Mouse (Mus musculus): ENCODE results near the gene Tmed5. TPM values are rescaled to one million over a fixed set of nuclear protein-coding genes. Genes with fewer than 3 reads are reported as not detected.
"Not testable (repeated sequence)": the region's sequence is repeated elsewhere in the genome, so short reads cannot be mapped to it uniquely, and the experiment has no call there.

Gene Tmed5
- polyA plus RNA-seq, 1 experiment from 2014 or later = 40.1 TPM

DNA sequence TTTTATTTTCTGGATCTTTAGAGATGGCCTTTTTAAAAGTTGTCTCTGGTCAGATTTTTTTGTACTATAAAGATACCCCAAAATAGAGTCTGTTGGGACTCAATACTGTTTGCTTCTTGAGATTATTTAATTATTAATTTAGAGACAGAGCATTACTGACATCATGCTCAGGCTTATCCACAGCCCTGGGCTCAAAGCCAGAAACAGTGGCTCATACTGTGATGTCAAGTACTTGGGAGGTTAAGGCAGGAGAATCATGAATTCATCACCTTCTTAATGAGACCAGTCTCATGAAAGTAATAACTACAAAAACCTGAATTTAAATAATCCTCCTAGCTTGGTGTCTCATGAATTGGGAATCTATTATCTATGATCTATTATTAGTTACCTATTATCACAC lies 32.2 kb downstream of the Tmed5 start:
- H3K27ac ChIP-seq (ENCODE audit: low read depth, low read length) = no peak overlapping the region
- H3K9ac ChIP-seq (ENCODE audit: low read depth, low read length) = no peak overlapping the region
- H3K9me3 ChIP-seq (ENCODE audit: control insufficient read depth, low read length) = no peaks in the 10 kb centered on the region
- H3K4me1 ChIP-seq (ENCODE audit: control insufficient read depth, insufficient read depth, low read length) = no peaks in the 10 kb centered on the region
- no peak overlapping the region for H3K4me2 ChIP-seq (replicated peaks; ENCODE audit: low read depth, low read length)
- no peaks in the 10 kb centered on the region for H3K27me3 ChIP-seq (ENCODE audit: control insufficient read depth, insufficient read depth, low read length)
- ATAC-seq (ENCODE audit: low FRiP score, low TSS enrichment) = no peak
- no peak overlapping the region for H3K4me3 ChIP-seq (ENCODE audit: low read length)
- H3K36me3 ChIP-seq (ENCODE audit: control insufficient read depth, insufficient read depth, low read length) = peaks cover 70% of the 10 kb centered on the region

DNA sequence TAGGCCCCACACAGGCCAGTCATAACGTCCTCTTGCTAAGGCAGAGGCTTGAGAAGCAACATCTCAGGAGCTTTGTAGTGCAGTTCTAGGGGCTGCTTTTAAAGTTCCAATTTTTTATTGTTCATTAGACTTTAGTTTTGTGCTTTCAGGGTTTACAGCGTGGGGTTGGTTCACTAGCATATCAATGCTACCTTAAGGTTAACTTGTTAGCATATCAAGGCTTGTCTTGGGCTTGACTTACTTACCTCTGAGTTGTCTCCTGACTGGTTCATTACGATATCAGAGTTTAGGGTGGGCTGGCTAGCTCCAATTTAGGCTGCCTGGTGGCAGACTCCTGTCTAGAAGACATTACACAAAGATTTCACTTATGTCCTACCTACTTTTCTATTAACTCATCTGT lies 34.7 kb downstream of the Tmed5 start:
- Histone ChIP-seq H3K4me2 (replicated peaks; ENCODE audit: low read depth, low read length) (no peak overlapping the region), H3K27ac (ENCODE audit: low read depth, low read length) (no peak overlapping the region), H3K4me3 (ENCODE audit: low read length) (no peak overlapping the region), H3K9me3 (ENCODE audit: control insufficient read depth, low read length) (no peaks in the 10 kb centered on the region), H3K27me3 (ENCODE audit: control insufficient read depth, insufficient read depth, low read length) (no peaks in the 10 kb centered on the region), H3K36me3 (ENCODE audit: control insufficient read depth, insufficient read depth, low read length) (peaks cover 68% of the 10 kb centered on the region), H3K4me1 (ENCODE audit: control insufficient read depth, insufficient read depth, low read length) (no peaks in the 10 kb centered on the region), H3K9ac (ENCODE audit: low read depth, low read length) (no peak overlapping the region)
- WGBS = 83% methylated on average over 3 of the region's 3 CpGs
- no peak for ATAC-seq (ENCODE audit: low FRiP score, low TSS enrichment)

DNA sequence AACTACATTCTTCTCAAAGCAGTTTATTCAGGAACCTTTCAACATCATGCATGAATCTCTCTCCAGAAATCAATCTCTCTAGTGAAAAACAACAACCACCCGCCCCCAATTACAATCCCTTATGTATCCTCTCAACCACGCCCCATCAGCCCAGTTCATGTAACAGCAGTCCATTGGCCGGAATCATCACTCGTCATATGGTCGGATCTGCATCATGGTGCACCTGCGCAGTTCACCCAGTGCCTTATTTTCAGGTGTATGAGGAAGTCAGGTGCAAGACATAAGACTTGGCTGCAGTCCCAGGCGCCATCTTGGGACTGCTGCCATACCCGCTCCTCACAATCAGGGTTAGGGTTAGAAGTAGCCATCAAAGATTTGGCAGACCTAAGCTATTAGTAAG lies 39.7 kb downstream of the Tmed5 start:
- H3K4me1 ChIP-seq (ENCODE audit: control insufficient read depth, insufficient read depth, low read length); H3K4me3 ChIP-seq (ENCODE audit: low read length); ATAC-seq (ENCODE audit: low FRiP score, low TSS enrichment); H3K4me2 ChIP-seq (replicated peaks; ENCODE audit: low read depth, low read length); H3K9me3 ChIP-seq (ENCODE audit: control insufficient read depth, low read length); H3K27ac ChIP-seq (ENCODE audit: low read depth, low read length); H3K9ac ChIP-seq (ENCODE audit: low read depth, low read length); H3K27me3 ChIP-seq (ENCODE audit: control insufficient read depth, insufficient read depth, low read length): not testable (repeated sequence)
- H3K36me3 ChIP-seq (ENCODE audit: control insufficient read depth, insufficient read depth, low read length) = peaks cover 68% of the 10 kb centered on the region
- WGBS = 96% methylated on average over 8 of the region's 8 CpGs

DNA sequence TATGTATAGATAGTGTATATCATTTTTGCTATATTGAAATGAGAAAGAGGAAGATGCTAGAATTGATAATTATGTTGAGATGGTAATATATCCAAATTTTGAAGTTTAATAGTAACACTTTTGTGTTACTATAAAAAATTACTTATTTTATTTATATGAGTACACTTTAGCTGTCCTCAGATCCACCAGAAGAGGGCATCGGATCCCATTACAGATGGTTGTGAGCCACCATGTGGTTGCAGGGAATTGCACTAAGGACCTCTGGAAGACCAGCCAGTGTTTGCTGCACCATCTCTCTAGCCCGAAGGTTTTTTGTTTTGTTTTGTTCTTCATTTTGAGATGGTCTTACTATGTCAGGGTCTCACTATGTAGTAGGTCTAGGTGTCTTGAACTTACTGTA lies 47.0 kb downstream of the Tmed5 start:
- Histone ChIP-seq H3K4me3 (ENCODE audit: low read length) (no peak overlapping the region), H3K4me1 (ENCODE audit: control insufficient read depth, insufficient read depth, low read length) (no peaks in the 10 kb centered on the region), H3K9me3 (ENCODE audit: control insufficient read depth, low read length) (no peaks in the 10 kb centered on the region), H3K4me2 (replicated peaks; ENCODE audit: low read depth, low read length) (no peak overlapping the region), H3K9ac (ENCODE audit: low read depth, low read length) (no peak overlapping the region), H3K27ac (ENCODE audit: low read depth, low read length) (no peak overlapping the region), H3K27me3 (ENCODE audit: control insufficient read depth, insufficient read depth, low read length) (no peaks in the 10 kb centered on the region), H3K36me3 (ENCODE audit: control insufficient read depth, insufficient read depth, low read length) (peaks cover 76% of the 10 kb centered on the region)
- no peak for ATAC-seq (ENCODE audit: low FRiP score, low TSS enrichment)
- WGBS = 94% methylated on average over 2 of the region's 2 CpGs

DNA sequence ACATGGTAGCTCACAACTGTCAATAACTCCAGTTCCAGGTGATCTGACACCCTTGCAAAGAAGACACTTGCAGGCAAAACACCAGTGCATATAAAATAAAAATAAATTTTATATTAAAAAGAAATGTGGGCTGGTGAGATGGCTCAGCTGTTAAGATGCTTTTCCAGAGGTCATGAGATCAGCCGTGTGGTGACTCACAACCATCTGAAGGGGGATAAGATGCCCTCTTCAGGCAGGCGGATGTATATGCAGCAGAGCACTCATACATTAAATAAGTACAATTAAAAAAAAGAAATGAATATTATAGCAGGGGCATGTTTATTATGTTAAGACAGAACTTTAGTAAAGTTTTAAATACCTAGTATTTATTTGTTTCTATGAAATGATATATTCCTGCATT lies 50.0 kb downstream of the Tmed5 start:
- H3K36me3 ChIP-seq (ENCODE audit: control insufficient read depth, insufficient read depth, low read length) = peaks cover 66% of the 10 kb centered on the region
- H3K9me3 ChIP-seq (ENCODE audit: control insufficient read depth, low read length) = no peaks in the 10 kb centered on the region
- H3K27me3 ChIP-seq (ENCODE audit: control insufficient read depth, insufficient read depth, low read length) = no peaks in the 10 kb centered on the region
- no peak for ATAC-seq (ENCODE audit: low FRiP score, low TSS enrichment)
- no peak overlapping the region for H3K4me2 ChIP-seq (replicated peaks; ENCODE audit: low read depth, low read length)
- H3K9ac ChIP-seq (ENCODE audit: low read depth, low read length) = no peak overlapping the region
- WGBS = 58% methylated on average over 2 of the region's 2 CpGs
- H3K4me3 ChIP-seq (ENCODE audit: low read length) = no peak overlapping the region
- no peaks in the 10 kb centered on the region for H3K4me1 ChIP-seq (ENCODE audit: control insufficient read depth, insufficient read depth, low read length)
- no peak overlapping the region for H3K27ac ChIP-seq (ENCODE audit: low read depth, low read length)

DNA sequence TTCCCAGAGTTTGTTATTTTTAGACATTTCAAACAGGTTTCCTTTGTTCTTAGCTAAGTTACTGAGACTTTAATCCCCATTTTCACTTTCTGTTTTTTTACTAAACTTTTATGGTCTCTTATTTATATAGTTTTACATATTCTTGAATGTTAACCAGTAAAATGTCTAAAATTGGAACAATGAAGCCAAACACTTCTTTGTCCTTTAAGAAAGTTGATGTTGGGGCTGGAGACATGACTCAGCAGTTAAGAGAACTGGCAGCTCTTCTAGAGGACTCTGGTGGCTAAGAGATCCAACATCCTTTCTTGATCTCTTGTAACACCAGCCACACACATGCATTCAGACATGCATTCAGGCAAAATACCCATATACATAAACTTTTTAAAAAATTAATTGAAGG lies 52.8 kb downstream of the Tmed5 start:
- no peak for ATAC-seq (ENCODE audit: low FRiP score, low TSS enrichment)
- Histone ChIP-seq H3K4me3 (ENCODE audit: low read length) (no peak overlapping the region), H3K4me1 (ENCODE audit: control insufficient read depth, insufficient read depth, low read length) (no peaks in the 10 kb centered on the region), H3K9ac (ENCODE audit: low read depth, low read length) (no peak overlapping the region), H3K36me3 (ENCODE audit: control insufficient read depth, insufficient read depth, low read length) (peaks cover 57% of the 10 kb centered on the region), H3K27ac (ENCODE audit: low read depth, low read length) (no peak overlapping the region), H3K9me3 (ENCODE audit: control insufficient read depth, low read length) (no peaks in the 10 kb centered on the region), H3K4me2 (replicated peaks; ENCODE audit: low read depth, low read length) (no peak overlapping the region), H3K27me3 (ENCODE audit: control insufficient read depth, insufficient read depth, low read length) (no peaks in the 10 kb centered on the region)

DNA sequence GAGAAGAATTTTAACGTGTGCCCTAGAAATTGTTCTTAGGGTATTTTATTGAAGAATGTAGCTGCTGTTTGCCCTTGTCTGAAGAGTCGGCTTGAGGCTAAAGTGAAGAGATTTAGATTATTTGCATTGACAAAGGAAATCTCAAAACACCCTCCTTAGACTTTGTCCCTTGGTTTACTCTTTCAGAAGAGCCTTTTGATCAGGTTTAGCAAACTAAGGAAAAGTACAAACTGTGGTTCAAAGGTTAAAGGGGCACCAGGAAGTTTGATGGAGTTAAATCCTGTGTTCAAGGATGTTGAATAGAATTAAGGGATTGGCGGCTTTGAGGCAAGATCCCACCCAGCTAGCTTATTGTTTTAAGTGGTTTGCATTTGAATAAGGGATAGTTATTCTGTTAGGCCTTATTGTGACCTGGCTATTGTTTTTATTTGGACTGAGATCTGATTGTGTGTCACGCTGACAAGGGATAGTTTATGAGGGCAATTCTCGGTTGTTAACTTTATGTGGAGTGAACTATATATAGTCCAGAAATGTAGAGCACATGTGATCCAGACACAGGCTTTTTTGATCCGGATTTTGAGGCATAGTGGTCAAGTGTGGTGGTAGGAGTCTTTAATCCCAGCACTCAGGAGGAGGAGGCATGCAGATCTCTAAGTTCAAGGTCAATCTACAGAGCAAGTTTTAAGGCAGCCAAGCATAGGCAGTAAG lies 55.4 kb downstream of the Tmed5 start:
- Histone ChIP-seq H3K9me3 (ENCODE audit: control insufficient read depth, low read length) (no peaks in the 10 kb centered on the region), H3K27me3 (ENCODE audit: control insufficient read depth, insufficient read depth, low read length) (no peaks in the 10 kb centered on the region), H3K4me3 (ENCODE audit: low read length) (no peak overlapping the region), H3K4me1 (ENCODE audit: control insufficient read depth, insufficient read depth, low read length) (no peaks in the 10 kb centered on the region), H3K36me3 (ENCODE audit: control insufficient read depth, insufficient read depth, low read length) (peaks cover 55% of the 10 kb centered on the region), H3K27ac (ENCODE audit: low read depth, low read length) (no peak overlapping the region), H3K9ac (ENCODE audit: low read depth, low read length) (no peak overlapping the region), H3K4me2 (replicated peaks; ENCODE audit: low read depth, low read length) (no peak overlapping the region)
- ATAC-seq (ENCODE audit: low FRiP score, low TSS enrichment) = no peak
- WGBS = 80% methylated on average over 6 of the region's 6 CpGs

DNA sequence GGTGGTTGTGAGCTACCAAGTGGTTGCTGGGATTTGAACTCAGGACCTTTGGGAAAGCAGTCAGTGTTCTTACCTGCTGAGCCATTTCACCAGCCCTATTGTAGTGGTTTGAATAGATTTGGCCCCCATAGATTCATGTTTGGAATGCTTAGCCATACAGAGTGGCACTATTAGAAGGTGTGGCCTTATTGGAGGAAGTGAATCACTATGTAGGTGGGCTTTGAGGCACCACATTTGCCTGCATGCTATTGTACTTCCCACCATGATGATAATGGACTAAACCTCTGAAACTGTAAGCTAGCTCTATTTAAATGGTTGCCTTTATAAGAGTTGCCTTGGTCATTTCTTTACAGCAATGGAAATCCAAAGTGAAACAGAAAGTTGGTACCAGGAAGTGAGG lies 56.2 kb downstream of the Tmed5 start:
- no peaks in the 10 kb centered on the region for H3K9me3 ChIP-seq (ENCODE audit: control insufficient read depth, low read length)
- H3K27ac ChIP-seq (ENCODE audit: low read depth, low read length) = no peak overlapping the region
- ATAC-seq (ENCODE audit: low FRiP score, low TSS enrichment) = no peak
- no peak overlapping the region for H3K9ac ChIP-seq (ENCODE audit: low read depth, low read length)
- H3K27me3 ChIP-seq (ENCODE audit: control insufficient read depth, insufficient read depth, low read length) = no peaks in the 10 kb centered on the region
- peaks cover 56% of the 10 kb centered on the region for H3K36me3 ChIP-seq (ENCODE audit: control insufficient read depth, insufficient read depth, low read length)
- no peaks in the 10 kb centered on the region for H3K4me1 ChIP-seq (ENCODE audit: control insufficient read depth, insufficient read depth, low read length)
- no peak overlapping the region for H3K4me3 ChIP-seq (ENCODE audit: low read length)
- H3K4me2 ChIP-seq (replicated peaks; ENCODE audit: low read depth, low read length) = no peak overlapping the region

GRCm38 (mm10) chr5:108072301-108072700 lies 60.1 kb downstream of the Tmed5 start:
- Histone ChIP-seq H3K9me3 (ENCODE audit: control insufficient read depth, low read length) (peaks cover 2% of the 10 kb centered on the region; the same call in 1 of the 2 replicates), H3K9ac (ENCODE audit: low read depth, low read length) (no peak overlapping the region), H3K4me1 (ENCODE audit: control insufficient read depth, insufficient read depth, low read length) (peaks cover 1% of the 10 kb centered on the region; the same call in 1 of the 2 replicates), H3K27ac (ENCODE audit: low read depth, low read length) (no peak overlapping the region), H3K27me3 (ENCODE audit: control insufficient read depth, insufficient read depth, low read length) (no peaks in the 10 kb centered on the region), H3K4me3 (ENCODE audit: low read length) (no peak overlapping the region), H3K4me2 (replicated peaks; ENCODE audit: low read depth, low read length) (no peak overlapping the region), H3K36me3 (ENCODE audit: control insufficient read depth, insufficient read depth, low read length) (peaks cover 67% of the 10 kb centered on the region)
- 93% methylated on average over 1 of the region's 1 CpGs for WGBS
- no peak for ATAC-seq (ENCODE audit: low FRiP score, low TSS enrichment)

Measured in kidney, embryonic 14.5 days (tissue).